Mouse (Mus musculus) kidney, embryonic 16.5 days (tissue): ENCODE measurements at regions not wholly inside any gene's neighbourhood (a gene's known extent, or its start where the extent isn't known, plus 50 kb on each side); places are given as distances from the start of the nearest gene placed in this dataset.
A peak's percentile ranks its signal among the peaks of the same experiment; 100 is the strongest.

Experiments
- ATAC-seq: fragments of 200-750 bp; cut with Nextera tagmentation; 2 replicates; pipeline ENCODE4 v1.8.0; 2017; ENCODE audit warnings: moderate TSS enrichment; ENCODE audit not compliant: low FRiP score, low TSS enrichment
- H3K27ac ChIP-seq: fragments of 300-500 bp; sonication (generic); 2 replicates; pipeline ENCODE4 v1.5.1; 2014; ENCODE audit warnings: low read length
- H3K27me3 ChIP-seq: fragments of 300-500 bp; sonication (generic); 2 replicates; pipeline ENCODE4 v1.6.1; 2014; ENCODE audit warnings: low read length, control low read depth, mixed read lengths; ENCODE audit not compliant: insufficient read depth
- H3K36me3 ChIP-seq: fragments of 300-500 bp; sonication (generic); 2 replicates; pipeline ENCODE4 v1.6.1; 2014; ENCODE audit warnings: low read length, control low read depth, mixed read lengths; ENCODE audit not compliant: insufficient read depth
- H3K4me1 ChIP-seq: fragments of 300-500 bp; sonication (generic); 2 replicates; pipeline ENCODE4 v1.6.1; 2014; ENCODE audit warnings: low read length, control low read depth, mixed read lengths; ENCODE audit not compliant: insufficient read depth
- H3K4me2 ChIP-seq: fragments of 300-500 bp; sonication (generic); replicated peaks from 2 replicates; pipeline ENCODE4 v1.6.1; 2014; ENCODE audit warnings: low read depth, low read length
- H3K4me3 ChIP-seq: fragments of 300-500 bp; sonication (generic); 2 replicates; pipeline ENCODE4 v1.5.1; 2014; ENCODE audit warnings: mild to moderate bottlenecking, low read length
- H3K9ac ChIP-seq: fragments of 300-500 bp; sonication (generic); replicated peaks from 2 replicates; pipeline ENCODE4 v1.6.1; 2014; ENCODE audit warnings: low read length
- H3K9me3 ChIP-seq: fragments of 300-500 bp; sonication (generic); 2 replicates; pipeline ENCODE4 v1.6.1; 2016; ENCODE audit warnings: low read length, control low read depth
- WGBS: fragments of 180-500 bp; shearing (Covaris S2); extraction: QIAGEN DNeasy Blood & Tissue Kit; methylation state at CpG from one replicate; pipeline ENCODE4 v1.1.7; 2014; 5-methylcytosine and 5-hydroxymethylcytosine counted together

GRCm38 (mm10) chr3:149215691-149216090, 225.3 kb upstream of the Adgrl2 start:
- Histone ChIP-seq H3K36me3 (no peaks in the 10 kb centered on the region), H3K4me2 (no peak overlapping the region), H3K4me1 (peaks cover 19% of the 10 kb centered on the region), H3K9ac (no peak overlapping the region), H3K27me3 (no peaks in the 10 kb centered on the region), H3K9me3 (no peaks in the 10 kb centered on the region), H3K27ac (no peak overlapping the region), H3K4me3 (no peak overlapping the region)
- ATAC-seq, result no peak
- WGBS, result 78% methylated on average over 2 of the region's 2 CpGs

- no peak overlapping the region for H3K4me2 ChIP-seq
- no peaks in the 10 kb centered on the region for H3K36me3 ChIP-seq
- H3K4me1 ChIP-seq, result peaks cover 4% of the 10 kb centered on the region; the same call in 1 of the 2 replicates
- no peak for ATAC-seq
- H3K27ac ChIP-seq, result no peak overlapping the region
- H3K9ac ChIP-seq, result no peak overlapping the region
- no peaks in the 10 kb centered on the region for H3K27me3 ChIP-seq
- no peak overlapping the region for H3K4me3 ChIP-seq
- WGBS, result 92% methylated on average over 7 of the region's 7 CpGs
- H3K9me3 ChIP-seq, result no peaks in the 10 kb centered on the region
Measured at GRCm38 (mm10) chr3:149211909-149212308, 221.6 kb upstream of the Adgrl2 start.

- Histone ChIP-seq H3K4me1 (no peaks in the 10 kb centered on the region), H3K4me2 (no peak overlapping the region), H3K27ac (no peak overlapping the region), H3K36me3 (no peaks in the 10 kb centered on the region), H3K4me3 (no peak overlapping the region), H3K27me3 (no peaks in the 10 kb centered on the region), H3K9ac (no peak overlapping the region), H3K9me3 (no peaks in the 10 kb centered on the region)
- WGBS, result 82% methylated on average over 2 of the region's 2 CpGs
- ATAC-seq, result no peak
Measured at GRCm38 (mm10) chr3:149209260-149209659, 218.9 kb upstream of the Adgrl2 start.

GRCm38 (mm10) chr3:149203451-149203850, 213.1 kb upstream of the Adgrl2 start:
- H3K9me3 ChIP-seq, result no peaks in the 10 kb centered on the region
- 78% methylated on average over 5 of the region's 5 CpGs for WGBS
- H3K4me3 ChIP-seq, result no peak overlapping the region
- H3K4me1 ChIP-seq, result no peaks in the 10 kb centered on the region
- no peak overlapping the region for H3K9ac ChIP-seq
- H3K36me3 ChIP-seq, result no peaks in the 10 kb centered on the region
- H3K27me3 ChIP-seq, result no peaks in the 10 kb centered on the region
- ATAC-seq, result no peak
- H3K4me2 ChIP-seq, result no peak overlapping the region
- no peak overlapping the region for H3K27ac ChIP-seq

- no peaks in the 10 kb centered on the region for H3K36me3 ChIP-seq
- H3K9ac ChIP-seq, result no peak overlapping the region
- H3K27me3 ChIP-seq, result no peaks in the 10 kb centered on the region
- H3K4me2 ChIP-seq, result 0 out of 2 replicates have a peak overlapping the region, but pooled peaks have one; percentile 14
- no peaks in the 10 kb centered on the region for H3K4me1 ChIP-seq
- peak; percentile 97 for ATAC-seq
- WGBS, result 60% methylated on average over 8 of the region's 8 CpGs
- H3K27ac ChIP-seq, result peak overlapping the region; percentile 63
- no peak overlapping the region for H3K4me3 ChIP-seq
- H3K9me3 ChIP-seq, result no peaks in the 10 kb centered on the region
Measured at GRCm38 (mm10) chr3:149196477-149197185, 206.3 kb upstream of the Adgrl2 start.

- no peak for ATAC-seq
- no peak overlapping the region for H3K9ac ChIP-seq
- WGBS, result 84% methylated on average over 19 of the region's 19 CpGs
- H3K27ac ChIP-seq, result no peak overlapping the region
- H3K9me3 ChIP-seq, result no peaks in the 10 kb centered on the region
- H3K36me3 ChIP-seq, result no peaks in the 10 kb centered on the region
- H3K27me3 ChIP-seq, result no peaks in the 10 kb centered on the region
- H3K4me3 ChIP-seq, result no peak overlapping the region
- peaks cover 12% of the 10 kb centered on the region for H3K4me1 ChIP-seq
- H3K4me2 ChIP-seq, result no peak overlapping the region
Measured at GRCm38 (mm10) chr3:149190856-149191576, 200.7 kb upstream of the Adgrl2 start.

- 32% methylated on average over 12 of the region's 12 CpGs for WGBS
- Histone ChIP-seq H3K9me3 (no peaks in the 10 kb centered on the region), H3K36me3 (no peaks in the 10 kb centered on the region), H3K27ac (no peak overlapping the region), H3K4me1 (peaks cover 17% of the 10 kb centered on the region), H3K9ac (0 out of 2 replicates have a peak overlapping the region, but pooled peaks have one; percentile 44), H3K4me3 (no peak overlapping the region), H3K27me3 (no peaks in the 10 kb centered on the region), H3K4me2 (peak overlapping the region; percentile 42)
- ATAC-seq, result no peak
Measured at GRCm38 (mm10) chr3:149184136-149184551, 193.8 kb upstream of the Adgrl2 start.

GRCm38 (mm10) chr3:149182095-149182494, 191.7 kb upstream of the Adgrl2 start:
- H3K9me3 ChIP-seq, result no peaks in the 10 kb centered on the region
- no peaks in the 10 kb centered on the region for H3K36me3 ChIP-seq
- 66% methylated on average over 5 of the region's 5 CpGs for WGBS
- H3K27me3 ChIP-seq, result no peaks in the 10 kb centered on the region
- ATAC-seq, result 0 out of 2 replicates have a peak, but pooled peaks have one; percentile 15
- no peak overlapping the region for H3K9ac ChIP-seq
- H3K4me3 ChIP-seq, result no peak overlapping the region
- H3K4me2 ChIP-seq, result 0 out of 2 replicates have a peak overlapping the region, but pooled peaks have one; percentile 2
- H3K4me1 ChIP-seq, result peaks cover 17% of the 10 kb centered on the region
- peak overlapping the region; percentile 32; the same call in 1 of the 2 replicates for H3K27ac ChIP-seq

GRCm38 (mm10) chr3:149180129-149180528, 189.8 kb upstream of the Adgrl2 start:
- WGBS, result 22% methylated on average over 8 of the region's 8 CpGs
- no peak overlapping the region for H3K27ac ChIP-seq
- no peaks in the 10 kb centered on the region for H3K27me3 ChIP-seq
- H3K36me3 ChIP-seq, result no peaks in the 10 kb centered on the region
- H3K9me3 ChIP-seq, result no peaks in the 10 kb centered on the region
- H3K4me2 ChIP-seq, result peak overlapping the region; percentile 29; the same call in 1 of the 2 replicates
- H3K4me1 ChIP-seq, result peaks cover 17% of the 10 kb centered on the region
- H3K9ac ChIP-seq, result no peak overlapping the region
- ATAC-seq, result no peak
- H3K4me3 ChIP-seq, result no peak overlapping the region
